Mouse (Mus musculus) neutrophil, adult 5-6 weeks (primary cell): ENCODE data around the gene Ascc1. TPM values are rescaled to one million over a fixed set of nuclear protein-coding genes. Genes with fewer than 3 reads are reported as not detected.
"Not testable (repeated sequence)": the region's sequence is repeated elsewhere in the genome, so short reads cannot be mapped to it uniquely, and the experiment has no call there.

Experiments used
- ATAC-seq: fragments of 151-379, 151-347 bp; 2 replicates; pipeline ENCODE4 v1.8.0; 2017; ENCODE audit warnings: mild to moderate bottlenecking, moderate TSS enrichment; ENCODE audit not compliant: insufficient number of reproducible peaks, poor library complexity, low FRiP score, severe bottlenecking; ENCODE audit errors: extremely low read depth
- total RNA-seq: library from RNA; stranded (forward); fragments of 200-1000 nt; gene quantifications from 2 replicates; pipeline ENCODE4 v1.2.3, GENCODE M21; 2017

Gene Ascc1
- total RNA-seq, 1 experiment from 2014 or later = 8.7 TPM

- ATAC-seq = peak; percentile 78
Observed at GRCm38 (mm10) chr10:59974191-59974664, 28.4 kb upstream of the Ascc1 start.

DNA sequence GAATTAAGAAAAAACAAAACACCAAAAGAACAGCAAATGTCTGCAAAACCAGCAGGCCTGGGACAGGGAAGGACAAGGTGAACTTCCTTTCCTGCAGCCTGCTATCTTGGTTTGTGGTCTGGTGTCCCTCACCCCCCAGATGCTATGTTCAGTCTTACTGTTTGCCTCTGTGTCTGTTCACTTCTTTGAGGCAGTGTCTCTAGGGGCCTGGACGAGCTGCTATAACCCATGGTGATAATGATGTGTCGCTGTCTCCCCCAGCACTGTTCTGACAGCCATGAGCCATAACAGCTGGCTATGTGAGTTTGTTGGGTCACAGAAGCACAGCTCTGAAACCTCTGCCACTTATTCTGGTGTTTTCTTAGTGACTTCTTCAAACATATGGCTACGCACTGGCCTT is 27.8 kb upstream of the Ascc1 start:
- ATAC-seq = no peak

- ATAC-seq = no peak
Observed at GRCm38 (mm10) chr10:59977141-59977540, 25.5 kb upstream of the Ascc1 start.

GRCm38 (mm10) chr10:59977715-59978343 is 24.8 kb upstream of the Ascc1 start:
- ATAC-seq = no peak

GRCm38 (mm10) chr10:59978401-59978800 is 24.2 kb upstream of the Ascc1 start:
- no peak for ATAC-seq

DNA sequence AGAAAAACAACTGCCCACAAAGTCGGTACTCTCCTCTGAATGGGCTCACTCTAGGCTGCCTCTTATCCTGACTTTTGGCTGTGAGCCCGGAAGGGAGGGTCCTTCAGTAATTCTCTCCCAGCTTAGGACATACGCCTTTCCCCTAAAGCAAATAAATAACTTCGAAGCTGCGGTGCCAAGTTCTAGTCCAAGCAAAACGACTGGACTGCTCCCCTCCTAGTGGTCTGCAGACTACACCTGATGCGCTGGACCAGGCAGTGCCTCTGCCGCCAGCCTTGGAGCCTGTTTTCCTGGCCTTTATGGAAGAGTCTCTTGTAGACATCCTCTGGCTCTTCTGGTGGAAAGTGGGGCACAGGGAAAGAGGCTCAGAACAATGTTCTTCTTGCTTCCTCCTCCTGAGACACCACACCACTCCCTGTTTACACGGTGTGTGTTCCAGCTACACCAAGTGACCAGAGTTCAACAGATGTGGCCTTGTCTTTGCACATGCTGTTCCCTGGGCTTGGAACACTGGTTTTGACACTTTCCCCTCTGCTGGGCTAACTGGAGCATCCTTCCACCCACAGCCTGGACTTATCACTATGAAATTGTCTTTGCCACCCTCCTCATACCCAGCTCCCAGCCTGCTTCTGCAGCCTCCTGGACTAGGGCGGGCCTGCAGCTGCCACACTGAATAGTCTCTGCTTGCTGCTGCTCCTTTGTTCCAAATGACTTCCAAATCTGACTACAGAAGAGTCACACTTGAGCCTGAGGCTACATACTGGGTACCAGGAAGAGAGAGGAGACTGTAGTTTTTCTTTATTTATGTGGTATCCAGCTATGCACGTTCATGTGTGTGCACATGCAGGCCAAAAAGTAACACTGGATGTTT is 23.5 kb upstream of the Ascc1 start:
- ATAC-seq = no peak

DNA sequence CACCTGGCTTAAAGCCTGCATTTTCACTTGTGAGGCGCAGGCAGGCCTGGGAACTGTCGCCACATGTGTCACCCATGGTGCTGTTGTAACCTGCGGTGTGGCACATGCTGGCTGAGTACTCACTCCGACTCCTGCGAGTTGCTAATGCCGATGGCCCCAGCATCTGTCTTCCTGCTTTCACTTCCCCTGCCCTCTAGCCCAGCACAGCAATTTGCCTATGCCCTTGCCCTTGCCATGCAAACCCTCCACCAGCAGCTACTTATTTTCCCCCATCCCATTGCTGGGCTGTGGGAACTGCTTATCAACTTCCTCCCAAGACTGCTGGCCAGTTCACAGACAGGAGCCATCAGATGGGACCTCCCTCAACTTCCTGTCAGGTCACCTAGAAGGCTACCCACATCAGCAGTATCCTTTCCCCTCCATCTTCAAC is 21.8 kb upstream of the Ascc1 start:
- peak; percentile 84 for ATAC-seq

- peak; percentile 1; the same call in 1 of the 2 replicates for ATAC-seq
Observed at GRCm38 (mm10) chr10:59981336-59981735, 21.3 kb upstream of the Ascc1 start.

DNA sequence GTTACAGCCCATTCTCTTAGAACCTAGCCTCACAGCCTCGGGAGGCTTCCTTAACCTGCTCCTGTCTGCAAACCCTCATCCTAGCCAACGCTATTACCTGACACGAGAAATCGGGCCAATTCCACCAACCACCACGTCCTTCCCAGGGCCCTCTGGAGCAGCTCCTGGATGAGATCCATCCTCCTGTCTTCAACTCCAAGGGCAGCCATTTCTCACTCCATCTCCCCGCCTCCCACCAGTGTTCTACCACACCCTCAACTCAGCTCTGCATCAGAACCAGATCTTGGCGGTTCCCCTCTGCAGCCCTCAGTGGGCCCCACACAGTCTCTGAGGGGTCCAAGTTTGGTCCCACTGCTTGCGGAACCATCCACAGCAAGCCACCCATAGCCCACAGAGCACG is 20.8 kb upstream of the Ascc1 start:
- ATAC-seq = no peak

DNA sequence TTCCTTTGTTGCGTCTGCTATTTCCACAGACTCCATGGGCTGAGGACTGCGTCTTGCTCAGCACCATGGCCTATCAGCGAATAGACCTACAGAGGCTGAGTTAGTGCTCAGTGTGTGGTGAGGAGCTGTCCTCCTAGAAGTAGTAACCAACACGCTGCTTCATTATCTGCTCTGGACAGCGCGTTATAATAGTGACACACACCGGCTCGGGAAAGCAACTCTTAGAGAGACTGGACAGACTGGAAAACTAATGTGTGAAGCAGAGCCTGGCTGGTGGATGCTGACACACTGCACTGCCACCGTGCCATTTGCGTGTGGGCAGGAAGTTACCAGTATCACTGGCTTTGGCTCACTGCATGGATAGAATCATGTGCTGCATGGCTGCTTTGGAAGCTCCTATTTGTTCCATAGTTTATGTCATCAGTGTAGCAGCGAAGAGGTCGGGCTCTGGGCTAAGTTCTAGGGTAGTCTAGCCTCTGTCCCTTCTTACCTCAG is 20.2 kb upstream of the Ascc1 start:
- no peak for ATAC-seq

DNA sequence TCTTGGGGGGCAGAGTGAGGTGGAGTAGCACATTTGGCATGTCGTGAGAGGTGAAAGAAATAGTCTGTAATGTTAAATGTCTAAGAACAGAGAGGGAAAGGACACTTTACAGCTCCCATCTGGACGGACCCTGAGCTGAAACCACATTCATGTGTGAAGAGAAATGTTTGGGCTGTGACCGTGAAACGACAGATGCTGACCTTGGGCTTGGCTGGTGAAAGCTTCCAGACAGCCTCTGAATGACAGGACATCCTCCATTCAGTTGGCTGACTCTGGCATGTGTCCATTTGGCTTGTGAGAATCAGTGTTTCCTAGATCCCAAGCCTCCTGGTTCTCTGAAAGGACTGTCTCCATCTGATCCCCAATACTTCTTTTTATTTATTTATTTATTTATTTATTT is 14.6 kb upstream of the Ascc1 start:
- no peak for ATAC-seq

DNA sequence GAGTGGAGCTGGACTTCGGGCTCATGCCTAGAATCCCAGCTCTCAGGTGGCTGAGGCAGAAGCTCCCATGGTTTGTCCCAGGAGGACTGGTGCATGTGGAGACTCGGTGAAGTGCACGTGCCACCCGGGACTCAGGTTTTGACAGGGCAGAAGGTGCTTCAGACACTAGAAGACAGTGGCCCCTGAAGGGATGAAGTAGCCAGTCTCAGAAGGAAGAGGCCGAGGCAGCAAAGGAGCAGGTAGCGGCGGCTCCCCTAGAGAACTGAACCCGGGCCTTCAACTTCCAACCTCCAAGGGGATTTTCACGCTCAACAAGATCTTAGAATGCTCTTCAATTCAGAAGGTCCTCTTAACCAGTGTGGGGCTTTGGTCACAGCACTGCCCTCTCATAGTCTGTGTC is 12.2 kb upstream of the Ascc1 start:
- no peak for ATAC-seq

DNA sequence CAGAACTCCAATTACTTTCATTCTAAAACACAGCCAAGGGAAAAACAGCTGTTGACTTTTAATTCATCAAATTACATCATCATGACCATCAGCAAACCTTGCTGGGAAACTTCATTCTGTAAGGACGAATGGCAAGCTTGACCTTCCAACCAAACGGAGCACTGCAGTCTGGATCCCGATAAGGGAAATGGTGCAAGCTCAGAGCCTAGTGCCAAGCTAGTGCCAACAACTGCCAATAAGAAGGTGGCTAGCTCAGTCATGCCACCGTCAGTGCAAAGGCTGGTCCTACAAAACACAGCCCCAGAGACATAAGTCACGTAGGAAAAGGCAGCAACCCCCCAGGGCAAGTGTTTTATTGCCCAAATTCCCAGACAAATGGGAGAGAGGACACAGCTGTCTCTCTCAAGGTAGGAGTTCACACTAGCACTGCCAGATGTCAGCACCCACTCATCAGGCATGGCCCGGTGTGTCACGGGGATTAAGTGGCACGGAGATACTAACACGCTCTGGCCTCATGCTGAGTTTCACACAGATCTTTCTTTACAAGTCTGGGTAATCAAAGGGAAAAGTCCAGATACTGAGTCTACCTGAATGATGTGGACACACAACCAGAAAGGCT is 11.2 kb upstream of the Ascc1 start:
- ATAC-seq = no peak

DNA sequence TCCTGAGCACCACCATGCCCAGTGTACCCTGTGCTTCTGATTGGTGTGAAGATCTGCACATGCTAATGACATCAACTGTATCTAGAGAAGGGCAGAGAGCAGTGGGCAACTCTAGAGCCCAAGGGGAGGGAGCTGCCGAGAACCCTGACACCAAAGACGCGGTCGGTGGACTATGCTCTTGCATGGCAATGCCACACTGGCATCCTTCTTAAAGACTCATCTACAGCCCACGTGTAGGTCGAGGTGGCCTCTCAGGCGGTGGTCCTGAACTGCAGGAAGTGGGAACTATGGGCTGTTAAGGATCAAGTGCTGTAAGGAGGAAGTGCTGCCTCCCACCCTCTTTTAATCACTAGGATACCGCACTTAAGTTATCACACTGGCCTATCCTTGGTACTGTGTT is 10.6 kb upstream of the Ascc1 start:
- no peak for ATAC-seq

DNA sequence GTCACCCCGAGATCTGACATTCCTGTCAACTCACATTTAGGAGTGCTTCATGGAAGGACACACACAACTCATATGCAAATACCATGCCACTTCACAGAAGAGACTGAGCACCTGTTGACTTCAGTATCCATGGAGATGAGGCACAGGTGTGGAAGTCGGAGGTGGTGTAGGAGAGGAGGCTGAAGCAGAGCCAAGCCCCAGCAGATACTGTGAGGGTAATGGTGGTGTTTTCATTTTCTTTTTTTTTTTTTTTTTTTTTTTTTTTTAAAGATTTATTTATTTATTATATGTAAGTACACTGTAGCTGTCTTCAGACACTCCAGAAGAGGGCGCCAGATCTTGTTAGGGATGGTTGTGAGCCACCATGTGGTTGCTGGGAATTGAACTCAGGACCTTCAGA is 8.8 kb upstream of the Ascc1 start:
- ATAC-seq = not testable (repeated sequence)

GRCm38 (mm10) chr10:59995889-59996288 is 6.7 kb upstream of the Ascc1 start:
- ATAC-seq = no peak

- ATAC-seq = peak; percentile 57; the same call in 1 of the 2 replicates
Observed at GRCm38 (mm10) chr10:59997591-59997990, 5.0 kb upstream of the Ascc1 start.

- no peak for ATAC-seq
Observed at GRCm38 (mm10) chr10:59999057-59999456, 3.5 kb upstream of the Ascc1 start.

- ATAC-seq = not testable (repeated sequence)
Observed at GRCm38 (mm10) chr10:60001663-60002062, 942 bp upstream of the Ascc1 start.

DNA sequence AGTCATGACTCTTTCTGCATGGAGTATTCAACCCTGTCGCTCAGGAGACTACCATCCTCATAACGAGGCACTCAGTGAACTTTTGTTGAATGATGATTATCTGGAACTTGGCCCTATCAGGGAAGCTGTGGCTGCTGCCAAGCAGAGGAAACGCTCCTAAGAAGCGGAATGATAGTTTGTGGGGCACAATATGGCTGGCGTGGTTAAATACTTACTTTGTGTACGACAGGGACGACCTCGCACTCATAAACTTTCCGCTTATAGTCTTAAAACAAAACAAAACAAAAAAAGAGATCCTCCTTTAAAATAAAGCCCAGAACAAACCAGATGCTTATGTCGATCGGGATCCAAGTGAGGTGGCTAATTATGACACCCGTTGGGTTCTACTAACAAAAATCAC is 402 bp upstream of the Ascc1 start:
- ATAC-seq = no peak
